Mouse (Mus musculus): ENCODE measurements around the gene Tmem60. TPM values are rescaled to one million over a fixed set of nuclear protein-coding genes. Genes with fewer than 3 reads are reported as not detected.

Gene Tmem60
- polyA plus RNA-seq, 1 experiment from 2014 or later = 44.6 TPM

GRCm38 (mm10) chr5:20930430-20930829 is 48.4 kb downstream of the Tmem60 start:
- DNase-seq (ENCODE audit: low spot score) (no peak), ATAC-seq (ENCODE audit: low FRiP score, low TSS enrichment) (no peak)
- Histone ChIP-seq H3K9me3 (ENCODE audit: control insufficient read depth, low read length) (no peaks in the 10 kb centered on the region), H3K27ac (replicated peaks) (peak overlapping the region; percentile 26), H3K4me2 (replicated peaks; ENCODE audit: low read depth) (no peak overlapping the region), H3K27me3 (ENCODE audit: control insufficient read depth, insufficient read depth, low read length) (no peaks in the 10 kb centered on the region), H3K36me3 (ENCODE audit: control insufficient read depth, insufficient read depth, low read length) (no peaks in the 10 kb centered on the region), H3K9ac (ENCODE audit: low read length) (no peak overlapping the region), H3K4me1 (replicated peaks; ENCODE audit: control insufficient read depth, insufficient read depth) (no peaks in the 10 kb centered on the region), H3K4me3 (ENCODE audit: low read depth, low read length) (no peak overlapping the region)
- TF ChIP-seq CTCF (IDR thresholded peaks at IDR 0.05; ENCODE audit: low read depth) (no peak), EP300 (optimal IDR thresholded peaks at IDR 0.05) (no peak)

GRCm38 (mm10) chr5:20931300-20931699 is 49.3 kb downstream of the Tmem60 start:
- no peak for TF ChIP-seq CTCF (IDR thresholded peaks at IDR 0.05; ENCODE audit: low read depth)
- TF ChIP-seq EP300 (optimal IDR thresholded peaks at IDR 0.05) = no peak
- DNase-seq (ENCODE audit: low spot score) = peak; percentile 33
- WGBS = 62% methylated on average over 3 of the region's 3 CpGs

GRCm38 (mm10) chr5:20932585-20932984 is 50.6 kb downstream of the Tmem60 start:
- no peak for ATAC-seq (ENCODE audit: low FRiP score, low TSS enrichment)
- Histone ChIP-seq H3K27me3 (ENCODE audit: control insufficient read depth, insufficient read depth, low read length) (no peaks in the 10 kb centered on the region), H3K9me3 (ENCODE audit: control insufficient read depth, low read length) (no peaks in the 10 kb centered on the region), H3K36me3 (ENCODE audit: control insufficient read depth, insufficient read depth, low read length) (no peaks in the 10 kb centered on the region), H3K9ac (ENCODE audit: low read length) (no peak overlapping the region), H3K4me1 (replicated peaks; ENCODE audit: control insufficient read depth, insufficient read depth) (no peaks in the 10 kb centered on the region), H3K4me3 (ENCODE audit: low read depth, low read length) (no peak overlapping the region), H3K27ac (replicated peaks) (no peak overlapping the region), H3K4me2 (replicated peaks; ENCODE audit: low read depth) (no peak overlapping the region)
- TF ChIP-seq EP300 (optimal IDR thresholded peaks at IDR 0.05) (no peak), CTCF (IDR thresholded peaks at IDR 0.05; ENCODE audit: low read depth) (no peak)
- 99% methylated on average over 3 of the region's 3 CpGs for WGBS
- DNase-seq (ENCODE audit: low spot score) = no peak

More at GRCm38 (mm10) chr5:20931300-20931699, 49.3 kb downstream of the Tmem60 start:
- no peaks in the 10 kb centered on the region for H3K4me1 ChIP-seq (replicated peaks; ENCODE audit: control insufficient read depth, insufficient read depth)
- H3K4me2 ChIP-seq (replicated peaks; ENCODE audit: low read depth) = no peak overlapping the region
- no peak overlapping the region for H3K9ac ChIP-seq (ENCODE audit: low read length)
- no peaks in the 10 kb centered on the region for H3K9me3 ChIP-seq (ENCODE audit: control insufficient read depth, low read length)
- no peaks in the 10 kb centered on the region for H3K27me3 ChIP-seq (ENCODE audit: control insufficient read depth, insufficient read depth, low read length)
- peak; percentile 65; the same call in 1 of the 2 replicates for ATAC-seq (ENCODE audit: low FRiP score, low TSS enrichment)
- H3K27ac ChIP-seq (replicated peaks) = no peak overlapping the region
- no peaks in the 10 kb centered on the region for H3K36me3 ChIP-seq (ENCODE audit: control insufficient read depth, insufficient read depth, low read length)
- H3K4me3 ChIP-seq (ENCODE audit: low read depth, low read length) = no peak overlapping the region

GRCm38 (mm10) chr5:20935934-20936333 is 53.9 kb downstream of the Tmem60 start:
- WGBS = 51% methylated on average over 5 of the region's 5 CpGs
- H3K4me3 ChIP-seq (ENCODE audit: low read depth, low read length) = no peak overlapping the region
- no peak overlapping the region for H3K9ac ChIP-seq (ENCODE audit: low read length)
- no peak overlapping the region for H3K27ac ChIP-seq (replicated peaks)
- no peaks in the 10 kb centered on the region for H3K36me3 ChIP-seq (ENCODE audit: control insufficient read depth, insufficient read depth, low read length)
- no peaks in the 10 kb centered on the region for H3K4me1 ChIP-seq (replicated peaks; ENCODE audit: control insufficient read depth, insufficient read depth)
- ATAC-seq (ENCODE audit: low FRiP score, low TSS enrichment) (no peak), DNase-seq (ENCODE audit: low spot score) (no peak)
- no peaks in the 10 kb centered on the region for H3K27me3 ChIP-seq (ENCODE audit: control insufficient read depth, insufficient read depth, low read length)
- no peak overlapping the region for H3K4me2 ChIP-seq (replicated peaks; ENCODE audit: low read depth)
- TF ChIP-seq EP300 (optimal IDR thresholded peaks at IDR 0.05) (no peak), CTCF (IDR thresholded peaks at IDR 0.05; ENCODE audit: low read depth) (no peak)
- no peaks in the 10 kb centered on the region for H3K9me3 ChIP-seq (ENCODE audit: control insufficient read depth, low read length)

Other genes with a start within 250 kb of the Tmem60 start
- gene Phtf2, start 67 bp upstream of the Tmem60 start, polyA plus RNA-seq (2015; fragmentation: Nextera tagmentation; extraction: Ambion mirVana) = 5.1 and 5.3 TPM in 2 replicates
- gene Rsbn1l, start 74.2 kb downstream of the Tmem60 start, polyA plus RNA-seq (2015; fragmentation: Nextera tagmentation; extraction: Ambion mirVana) = 3.4 and 3.7 TPM in 2 replicates
- gene Ptpn12, start 173.7 kb downstream of the Tmem60 start, polyA plus RNA-seq (2015; fragmentation: Nextera tagmentation; extraction: Ambion mirVana) = 8.7 and 8.8 TPM in 2 replicates

Measured in stomach, postnatal 0 days (tissue).